Mouse (Mus musculus) CD4-positive naive resting alpha-beta T cell, adult 76 days (primary cell): ENCODE measurements around the gene Cryaa. TPM values are rescaled to one million over a fixed set of nuclear protein-coding genes. Genes with fewer than 3 reads are reported as not detected.

Source experiments
- total RNA-seq: library from RNA; stranded (reverse); gene quantifications from one replicate; pipeline ENCODE4 v1.2.4, GENCODE M21; 2023

Cryaa gene
- not detected for total RNA-seq

GRCm38 (mm10) chr17:31677507-31677906 lies at the start of gene Cryaa:
Gene Cryaa, plus strand, starts transcription at chr17:31677807.

GRCm38 (mm10) chr17:31636942-31637811 lies 40.4 kb upstream of the Cryaa start, which contains the start of gene Cbs:
Gene Cbs, minus strand, starts transcription at chr17:31637238.

GRCm38 (mm10) chr17:31658468-31659185 lies 19.0 kb upstream of the Cryaa start, which contains the start of gene U2af1:
Gene U2af1, minus strand, starts transcription at chr17:31658892.

Other genes starting within 250 kb of the Cryaa start
- gene Wdr4, start 157.8 kb upstream of the Cryaa start, total RNA-seq = 47.8 TPM
- gene Ndufv3, start 157.7 kb upstream of the Cryaa start, total RNA-seq = 95.1 TPM
- 68.8 TPM for gene Pknox1, start 113.1 kb upstream of the Cryaa start, total RNA-seq
- not detected for gene Cbs, start 40.6 kb upstream of the Cryaa start, total RNA-seq
- 381 TPM for gene U2af1, start 18.9 kb upstream of the Cryaa start, total RNA-seq
- gene Sik1, start 178.0 kb downstream of the Cryaa start, total RNA-seq = 498 TPM